Mouse (Mus musculus) adrenal gland, postnatal 10 days (tissue): ENCODE results near the gene Asxl1. TPM values are rescaled to one million over a fixed set of nuclear protein-coding genes. Genes with fewer than 3 reads are reported as not detected.

Experiments used
- DNase-seq: peaks from one replicate; pipeline ENCODE4 v3.0.0; 2021; ENCODE audit warnings: mixed read lengths
- long read RNA-seq, 2 experiments: library from polyadenylated mRNA; stranded (forward); transcript quantifications; one replicate each; pipeline ENCODE4 v2.0.0; 2021
- total RNA-seq, 2 experiments: library from RNA; stranded (reverse); gene quantifications; 2 replicates each; pipeline ENCODE4 v1.2.3; 2021

The Asxl1 gene
- total RNA-seq, result 10 to 100 TPM; 23.5 to 30.9 TPM
- long read RNA-seq, experiment 1, partial matches to known transcripts, result 1 of 4 reads
- long read RNA-seq, experiment 1, other reads (novel, unspliced or antisense), result 3 of 4 reads
- long read RNA-seq, experiment 2, full-length matches to known transcripts, result 3 of 5 reads
- long read RNA-seq, experiment 2, partial matches to known transcripts, result 0 of 5 reads
- long read RNA-seq, experiment 2, other reads (novel, unspliced or antisense), result 2 of 5 reads

DNA sequence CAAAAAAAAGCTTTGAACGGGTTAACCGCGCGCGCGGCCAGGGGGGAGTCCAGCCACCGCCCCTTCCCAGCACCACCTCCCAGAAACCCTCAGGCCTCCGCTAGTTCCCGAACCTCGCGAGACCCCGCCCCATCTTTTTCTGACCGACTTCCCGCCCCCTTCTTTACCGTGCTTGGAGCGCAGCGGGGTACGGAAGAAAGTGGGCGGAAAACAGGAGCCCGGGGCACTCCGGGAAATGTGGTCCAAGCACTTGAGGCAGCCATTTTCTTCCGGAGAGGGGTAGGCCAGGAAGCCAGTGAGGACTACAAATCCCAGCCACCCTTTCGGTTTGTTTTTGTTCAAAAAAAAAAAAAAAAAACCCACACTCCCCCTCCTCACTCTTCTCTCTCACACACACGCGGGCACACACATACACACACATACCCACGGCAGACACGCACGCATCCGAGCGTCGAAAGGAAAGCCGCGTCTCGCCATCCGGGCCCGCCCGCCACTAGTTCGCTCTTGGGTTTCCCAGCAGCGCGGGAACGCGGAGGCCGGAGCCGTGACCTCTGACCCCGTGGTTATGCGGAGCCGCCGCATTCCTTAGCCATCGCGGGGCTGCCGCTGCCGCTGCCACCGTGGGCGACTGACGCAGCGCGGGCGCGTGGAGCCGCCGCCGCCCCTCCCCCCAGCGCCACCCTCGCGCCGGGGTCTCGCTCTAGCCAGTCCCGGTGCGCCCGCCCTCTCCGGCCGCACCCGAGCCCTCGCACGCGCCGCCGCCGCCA is at the start of gene Asxl1:
TSS of gene Asxl1 (plus strand) at position 376 of the 767 bp plus-strand sequence.
- peak; percentile 96 for DNase-seq

DNA sequence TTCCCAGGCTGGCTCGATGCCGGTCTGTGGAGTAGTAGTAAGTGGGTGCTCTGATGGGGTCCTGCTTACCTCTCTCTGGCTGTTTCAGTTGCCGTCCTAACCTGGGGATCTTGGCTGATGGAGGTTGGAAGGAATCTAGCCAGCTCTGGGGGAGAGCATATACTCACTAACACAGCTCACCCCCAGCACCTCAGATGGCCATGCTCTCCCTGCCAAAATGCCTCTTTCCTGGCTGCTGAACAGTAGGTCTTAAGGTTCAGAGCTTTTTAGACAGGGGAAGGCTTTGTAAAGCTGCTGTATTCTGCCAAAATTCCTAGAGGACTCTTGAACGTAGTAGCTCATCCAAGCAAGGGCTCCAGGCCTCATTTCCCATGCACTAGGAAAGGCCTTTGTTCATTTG is 47.9 kb upstream of the Asxl1 start:
- no peak for DNase-seq

DNA sequence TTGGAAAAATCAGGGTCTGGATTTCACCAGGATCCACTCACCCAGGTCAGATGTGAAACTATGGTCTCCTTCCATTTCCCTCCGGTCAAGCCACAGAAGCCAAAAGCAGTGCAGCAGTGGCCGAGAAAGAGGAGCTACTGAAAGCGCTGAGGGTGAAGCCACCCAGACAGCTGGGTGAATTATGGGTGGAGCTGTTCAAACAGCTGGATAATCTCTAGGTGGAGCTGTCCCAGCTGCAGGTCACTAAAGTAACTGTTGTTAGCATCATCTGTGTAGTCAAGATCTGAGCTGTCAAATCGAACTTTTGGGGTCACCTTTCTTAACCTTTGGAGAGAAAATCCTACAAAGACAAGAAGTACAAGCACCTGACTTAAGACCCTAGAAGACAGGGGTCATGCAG is 47.2 kb upstream of the Asxl1 start:
- no peak for DNase-seq

DNA sequence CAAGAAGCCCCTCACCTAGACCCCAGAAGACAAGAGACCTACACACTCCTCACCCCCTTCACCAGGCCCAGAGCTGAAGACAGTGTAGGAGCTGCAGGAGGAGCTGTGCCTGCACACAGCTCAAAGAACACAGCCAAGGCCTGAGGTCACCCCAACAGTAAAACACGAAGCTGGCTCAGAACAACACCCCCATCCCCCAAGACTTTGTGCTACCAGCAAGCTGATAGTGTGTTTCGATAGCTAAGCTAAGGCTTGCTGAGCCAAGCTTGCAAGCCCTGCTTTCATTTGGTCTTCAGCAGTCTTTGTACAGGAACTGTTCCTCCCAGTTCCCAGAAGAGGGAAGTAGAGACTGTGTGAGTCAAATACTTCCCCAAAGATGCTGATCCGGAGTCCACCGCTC is 46.8 kb upstream of the Asxl1 start:
- DNase-seq, result peak; percentile 19

DNA sequence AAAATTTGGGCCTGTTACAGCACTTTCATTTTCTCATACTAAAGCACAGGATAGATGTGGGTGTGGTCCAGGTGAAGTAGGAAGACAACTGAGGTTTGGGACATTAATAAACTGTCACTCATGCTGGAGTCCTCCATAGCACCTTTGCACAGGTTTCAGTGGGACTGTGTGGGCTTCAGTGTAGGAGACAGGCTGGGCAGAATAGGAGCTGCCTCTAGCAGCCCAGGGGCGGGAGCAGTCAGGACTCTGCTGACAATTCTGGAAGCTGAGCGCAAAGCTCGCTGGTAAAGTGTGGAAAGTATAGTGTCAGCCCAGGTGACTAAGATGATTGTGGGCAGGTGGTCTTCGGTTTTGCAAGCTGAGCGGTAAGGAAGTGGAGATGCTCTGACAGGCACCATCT is 44.5 kb upstream of the Asxl1 start:
- DNase-seq, result no peak

DNA sequence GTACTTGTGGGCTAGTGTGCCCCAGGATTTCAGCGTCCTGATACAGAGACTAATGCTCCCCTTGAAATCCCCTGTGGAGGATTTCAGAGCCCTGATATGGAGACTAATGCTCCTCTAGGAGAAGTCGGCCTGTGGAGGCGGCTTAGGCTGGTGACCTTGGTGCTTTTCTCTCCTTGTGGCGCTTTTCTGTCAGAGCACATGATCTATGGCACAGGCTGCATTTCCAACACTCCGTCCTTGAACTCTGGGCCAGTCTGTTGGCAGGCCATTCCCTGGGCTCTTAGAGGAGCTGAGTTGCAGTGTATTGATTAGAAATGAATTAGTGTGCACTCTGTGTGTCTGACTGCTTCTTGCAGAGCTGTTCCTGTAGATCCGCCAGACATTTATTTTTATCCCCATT is 40.4 kb upstream of the Asxl1 start:
- DNase-seq, result peak; percentile 79

DNA sequence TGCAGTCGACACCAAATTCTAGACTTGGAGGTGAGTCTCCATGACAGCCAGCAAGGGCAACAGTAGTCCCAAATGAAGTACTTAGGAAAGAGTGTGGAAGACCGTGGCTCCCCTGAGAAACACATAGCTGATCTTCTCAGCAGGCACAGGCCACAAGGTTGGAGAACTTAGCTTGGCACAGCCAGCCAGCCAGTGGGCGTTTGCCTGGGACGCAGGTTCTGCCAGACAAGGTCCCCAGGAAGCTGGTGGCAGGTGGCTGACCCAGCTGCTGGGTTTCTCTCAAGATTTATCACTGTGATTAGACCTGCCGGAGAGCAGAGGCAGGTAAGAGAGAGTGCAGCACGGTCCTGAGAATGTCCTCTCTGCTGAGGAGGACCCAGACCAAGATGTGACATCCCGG is 37.0 kb upstream of the Asxl1 start:
- DNase-seq, result peak; percentile 24

DNA sequence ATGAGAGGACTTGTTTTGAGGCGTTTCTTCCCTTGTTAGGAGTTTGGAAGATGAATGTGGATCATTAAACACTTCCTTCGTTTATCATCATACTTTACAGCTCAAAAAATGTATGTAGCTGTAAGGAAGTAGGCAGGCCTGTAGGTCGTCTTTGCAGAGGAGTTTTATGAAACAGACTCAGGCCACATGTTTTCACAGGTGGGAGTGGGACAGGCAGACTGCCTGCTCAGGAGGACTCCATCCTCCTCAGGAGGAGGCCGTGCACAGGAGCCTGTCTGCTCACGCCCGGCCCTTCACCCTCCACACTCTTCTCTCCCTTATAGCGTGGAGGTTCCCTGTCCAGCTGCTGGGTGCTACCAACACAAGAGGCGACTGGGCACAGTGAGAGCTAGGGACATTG is 36.5 kb upstream of the Asxl1 start:
- DNase-seq, result no peak

DNA sequence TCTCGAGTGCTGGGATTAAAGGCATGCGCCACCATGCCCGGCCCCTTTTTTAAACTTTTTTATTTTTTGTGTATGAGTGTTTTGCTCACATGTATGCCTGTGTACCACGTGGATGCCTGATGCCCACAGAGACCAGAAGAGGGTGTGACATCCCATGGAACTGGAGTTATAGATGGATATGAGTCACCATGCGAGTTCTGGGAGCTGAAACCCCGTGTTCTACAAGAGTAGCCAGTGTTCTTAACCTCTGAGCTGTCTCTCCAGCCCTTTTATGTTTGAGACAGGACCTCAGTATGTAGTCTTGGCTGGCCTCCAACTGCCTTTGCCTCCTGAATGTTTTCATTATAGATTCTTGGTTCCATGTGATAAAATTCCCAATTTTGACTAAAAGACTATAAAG is 35.4 kb upstream of the Asxl1 start:
- DNase-seq, result no peak

DNA sequence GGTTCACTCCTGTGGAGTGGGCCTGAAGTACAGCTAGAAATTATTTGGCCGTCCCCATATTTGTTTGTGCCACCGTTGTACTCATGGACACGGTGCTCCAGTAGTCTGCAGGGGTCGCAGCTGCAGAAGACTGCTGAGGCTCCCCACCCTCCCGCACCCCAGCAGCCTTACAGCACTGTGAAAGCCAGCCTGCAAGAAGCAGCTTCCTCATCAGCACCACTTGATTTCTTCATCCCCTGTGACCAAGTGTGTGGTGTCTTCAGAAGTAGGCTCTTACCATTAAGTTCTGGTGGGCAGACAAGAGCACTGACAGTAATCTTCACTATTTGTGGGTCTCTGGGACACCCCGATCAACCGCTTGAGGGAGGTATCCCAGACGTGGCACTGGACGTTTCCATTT is 32.7 kb upstream of the Asxl1 start:
- DNase-seq, result no peak

DNA sequence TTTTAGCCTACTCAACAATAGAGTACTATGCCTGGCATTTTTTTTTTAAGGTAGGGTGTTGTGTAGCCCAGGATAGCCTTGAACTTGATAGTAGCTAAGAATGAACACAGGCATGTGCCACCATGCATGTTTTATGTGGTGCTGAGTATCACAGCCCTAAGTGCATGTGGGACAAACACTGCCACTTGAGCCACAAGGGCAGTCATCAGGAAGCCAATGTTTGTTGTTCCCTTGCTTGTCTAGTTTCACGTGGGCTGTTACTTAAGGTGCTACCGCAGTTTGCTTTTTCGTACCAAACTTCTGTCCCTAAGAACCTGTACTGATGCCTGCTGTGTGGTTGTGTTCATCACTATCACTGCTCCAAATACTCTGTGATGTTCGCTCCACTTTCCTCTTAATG is 27.2 kb upstream of the Asxl1 start:
- no peak for DNase-seq

DNA sequence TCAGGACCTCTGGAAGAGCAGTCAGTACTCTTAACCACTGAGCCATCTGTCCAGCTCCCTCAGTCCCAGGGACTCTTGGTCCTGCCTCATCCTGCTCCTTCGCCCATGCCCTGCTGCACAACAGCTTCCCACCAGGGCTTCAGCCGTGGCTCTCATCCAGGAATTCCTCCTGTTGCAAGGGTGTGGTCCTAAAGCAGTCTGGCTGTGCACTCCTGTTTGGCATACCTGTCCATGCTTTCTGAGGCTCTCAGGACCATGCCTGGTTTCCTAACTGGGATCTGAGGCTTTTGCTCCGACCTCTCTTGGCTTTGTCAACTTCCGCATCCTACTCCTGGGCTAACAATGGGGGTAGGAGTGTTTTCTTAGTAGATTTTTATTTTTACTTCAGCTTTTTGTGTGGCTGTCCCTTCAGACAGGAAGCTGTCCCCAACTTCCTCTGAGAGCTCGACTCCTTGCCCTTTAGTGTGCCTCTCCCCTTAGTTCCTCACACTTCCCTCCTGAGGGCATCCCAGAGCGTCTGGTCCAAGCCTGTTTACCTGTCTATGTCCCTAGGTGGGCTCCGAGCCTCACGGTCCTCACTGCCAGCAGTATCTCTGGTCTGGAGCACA is 26.5 kb upstream of the Asxl1 start:
- no peak for DNase-seq

DNA sequence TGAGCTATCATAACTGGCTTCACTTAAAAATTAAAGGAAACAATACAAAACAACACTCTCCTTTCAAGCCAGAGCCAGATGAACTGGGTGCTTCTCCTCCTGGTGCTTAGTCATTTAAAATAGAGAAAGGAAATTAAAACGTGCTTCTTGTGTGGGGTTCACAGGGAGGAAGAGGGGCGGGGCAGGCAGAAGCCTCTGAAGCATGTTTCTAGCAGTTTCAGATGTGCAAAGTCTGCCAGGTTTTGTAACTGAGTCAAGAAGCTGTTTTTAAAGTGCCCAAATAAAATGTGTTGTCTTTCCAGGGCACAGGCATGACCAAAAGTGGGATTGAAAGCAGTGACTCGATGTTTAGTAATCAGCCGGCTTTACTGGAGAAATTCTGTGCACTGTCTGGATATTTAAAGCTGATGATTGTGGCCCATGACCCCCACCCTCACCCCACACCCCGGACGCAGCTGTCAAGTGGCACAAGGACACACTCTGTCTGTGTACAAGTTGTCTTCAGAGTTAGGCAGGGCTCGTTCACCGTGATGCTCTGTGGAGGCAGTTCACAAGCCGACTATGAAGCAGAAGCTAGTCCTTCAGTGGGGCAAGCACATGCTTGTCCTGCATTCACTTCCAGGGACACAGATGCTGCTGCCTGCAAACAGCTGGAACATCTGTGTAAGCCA is 19.8 kb upstream of the Asxl1 start:
- no peak for DNase-seq

DNA sequence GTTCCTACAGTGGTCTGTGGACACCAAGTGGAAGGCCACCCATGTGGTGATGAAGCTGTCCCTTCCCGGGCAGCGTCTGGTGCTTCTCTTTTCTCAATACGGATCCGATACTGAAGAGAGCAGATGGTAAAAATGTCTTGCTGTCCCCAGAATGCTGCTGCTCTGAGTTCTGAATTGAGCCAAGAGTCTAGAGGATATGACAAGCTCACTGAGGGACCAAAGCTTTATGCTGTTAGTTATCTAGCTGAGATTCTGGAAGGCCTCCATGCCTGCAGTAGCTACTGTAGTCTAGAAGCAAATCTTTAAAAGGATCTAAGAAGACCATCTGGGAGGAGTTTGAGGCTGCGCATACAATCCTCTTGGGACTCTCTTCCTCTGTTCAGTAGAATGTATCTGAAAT is 13.4 kb upstream of the Asxl1 start:
- DNase-seq, result no peak

DNA sequence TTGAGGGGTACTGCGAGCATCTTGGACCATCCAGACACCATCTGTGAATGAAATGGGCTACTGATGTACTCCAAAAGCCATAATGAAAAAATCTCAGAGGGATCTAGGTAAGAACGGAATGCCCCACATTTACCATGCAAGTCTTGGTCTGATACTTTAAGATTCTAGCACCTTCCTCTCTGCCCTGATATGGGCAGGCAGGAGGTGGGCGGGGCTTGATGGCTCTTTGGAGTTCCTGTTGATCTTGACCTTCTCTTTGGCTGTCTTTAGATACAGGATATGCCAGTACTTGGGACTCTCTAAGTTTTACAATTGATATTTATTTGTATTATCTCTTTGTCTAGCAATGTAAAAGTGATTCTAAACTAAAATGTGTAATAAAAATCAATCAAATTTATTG is 12.6 kb upstream of the Asxl1 start:
- peak; percentile 37 for DNase-seq

DNA sequence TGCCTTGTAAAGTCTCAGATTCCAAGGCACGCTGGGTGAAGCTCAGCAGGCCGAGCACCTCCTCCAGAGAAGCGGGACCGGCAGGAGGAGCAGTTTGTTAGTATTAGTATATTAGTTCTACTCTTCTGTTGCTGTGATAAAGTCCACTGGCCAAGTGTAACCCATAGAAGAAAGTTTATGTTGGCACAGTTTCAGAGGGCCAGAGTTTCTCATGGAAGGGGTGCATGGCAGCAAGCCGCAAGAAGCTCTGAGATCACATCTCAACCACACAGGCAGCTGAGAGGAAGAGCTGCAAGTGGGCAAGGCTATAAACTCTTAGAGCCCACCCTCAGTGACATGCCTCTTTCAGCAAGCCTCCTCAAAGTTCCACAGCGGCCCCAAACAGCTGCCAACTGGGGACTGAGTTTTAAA is 11.8 kb upstream of the Asxl1 start:
- no peak for DNase-seq

DNA sequence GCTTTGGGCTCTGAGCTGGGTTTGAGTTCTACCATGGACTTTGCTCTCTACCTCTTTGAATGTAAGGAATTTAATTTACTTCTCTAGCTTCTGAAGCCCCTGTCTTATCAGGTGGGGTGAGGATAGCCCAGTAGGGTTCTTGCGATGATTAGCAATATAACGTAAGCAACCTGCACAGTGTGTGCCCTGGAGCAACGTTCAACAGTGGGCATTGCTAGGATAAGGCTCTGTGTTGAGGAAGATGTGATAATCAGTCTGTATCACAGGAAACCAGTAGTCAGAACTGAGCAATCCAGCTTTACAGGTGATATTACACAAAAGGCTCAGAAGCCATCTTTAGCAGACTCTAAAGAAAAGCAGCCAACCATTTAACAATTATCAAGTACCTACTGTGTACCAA is 11.3 kb upstream of the Asxl1 start:
- no peak for DNase-seq

DNA sequence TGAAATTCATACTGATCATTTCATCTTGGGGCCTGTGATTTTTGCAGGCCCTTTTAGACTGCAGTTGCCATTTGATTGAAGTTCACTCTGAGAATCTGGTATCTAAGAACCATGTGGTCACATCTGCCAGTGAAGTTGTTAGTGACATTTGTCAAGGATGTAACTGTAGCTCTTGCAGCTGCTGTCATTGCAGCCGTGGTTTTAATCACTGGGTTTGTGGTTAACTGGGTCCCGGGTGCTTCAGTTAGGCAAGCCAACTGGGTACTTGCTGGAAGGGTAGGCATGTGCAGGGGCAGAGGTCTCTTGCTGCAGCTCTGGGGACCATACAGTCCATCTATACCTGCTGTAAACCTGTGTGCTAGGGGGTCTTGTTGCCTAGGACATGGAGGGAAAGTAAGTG is 9.5 kb upstream of the Asxl1 start:
- DNase-seq, result no peak

DNA sequence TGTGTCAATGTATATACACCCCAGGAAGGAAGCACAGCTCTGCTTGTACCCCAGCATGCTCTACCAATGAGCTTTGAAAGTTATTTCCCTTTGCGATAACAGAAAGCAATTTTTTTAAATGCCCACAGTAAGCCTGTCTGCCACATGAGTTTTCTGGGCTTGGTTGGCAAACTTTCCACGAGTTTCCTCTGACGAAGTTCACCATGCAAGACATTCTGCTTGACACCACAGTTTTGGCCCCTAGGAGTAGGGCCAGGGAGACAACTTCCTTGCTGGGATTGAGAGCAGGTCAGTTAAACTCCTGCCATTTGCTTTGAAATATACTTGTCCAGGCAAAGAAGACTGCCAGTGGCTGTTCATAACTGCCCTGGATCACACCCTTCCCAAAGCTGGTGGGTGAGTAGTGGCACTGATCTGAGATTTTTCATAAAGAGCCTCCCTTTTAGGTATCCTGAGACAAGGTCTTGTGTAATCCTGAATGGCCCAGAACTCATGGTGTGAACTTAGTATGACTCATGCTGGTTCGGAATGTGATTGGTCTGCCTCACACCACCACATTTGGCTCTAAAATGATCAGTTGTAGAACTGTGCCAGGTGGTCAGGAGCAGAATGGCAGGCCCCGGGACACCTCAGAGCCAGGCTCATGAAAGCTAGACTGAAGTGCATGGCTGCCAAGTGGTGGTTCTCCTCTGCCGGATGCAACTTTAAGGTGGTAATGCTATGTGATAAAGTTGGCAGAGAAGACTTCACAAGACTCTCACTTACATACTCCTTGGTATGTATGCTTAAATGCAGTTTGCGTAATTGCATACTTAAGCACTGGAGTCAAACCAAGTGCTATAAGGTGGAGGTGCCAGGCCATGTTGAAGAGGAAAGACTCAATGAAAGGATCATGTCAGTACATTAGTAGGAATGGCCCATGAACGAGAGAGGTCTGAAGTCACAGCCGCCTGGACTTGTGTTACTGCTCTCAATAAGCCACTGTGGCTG is 7.0 kb upstream of the Asxl1 start:
- DNase-seq, result no peak

DNA sequence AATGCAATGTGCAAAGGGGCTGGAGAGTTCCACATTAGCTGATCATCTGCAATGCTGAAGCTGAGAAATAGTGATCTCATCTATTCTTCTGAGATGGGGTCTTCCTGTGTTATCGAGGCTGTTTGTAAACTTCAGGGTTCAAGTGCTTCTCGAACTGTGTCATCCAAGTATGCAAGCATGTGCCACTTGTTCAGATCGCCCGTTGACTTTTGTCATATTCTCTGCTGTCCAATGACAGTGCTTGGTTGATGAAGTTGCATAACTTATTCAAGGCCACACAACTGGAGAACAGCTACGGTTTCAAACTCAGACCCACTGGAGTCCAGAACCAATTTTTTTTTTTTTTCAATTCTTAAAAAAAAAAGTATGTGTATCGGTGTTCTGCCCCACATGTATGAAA is 3.5 kb upstream of the Asxl1 start:
- DNase-seq, result no peak

DNA sequence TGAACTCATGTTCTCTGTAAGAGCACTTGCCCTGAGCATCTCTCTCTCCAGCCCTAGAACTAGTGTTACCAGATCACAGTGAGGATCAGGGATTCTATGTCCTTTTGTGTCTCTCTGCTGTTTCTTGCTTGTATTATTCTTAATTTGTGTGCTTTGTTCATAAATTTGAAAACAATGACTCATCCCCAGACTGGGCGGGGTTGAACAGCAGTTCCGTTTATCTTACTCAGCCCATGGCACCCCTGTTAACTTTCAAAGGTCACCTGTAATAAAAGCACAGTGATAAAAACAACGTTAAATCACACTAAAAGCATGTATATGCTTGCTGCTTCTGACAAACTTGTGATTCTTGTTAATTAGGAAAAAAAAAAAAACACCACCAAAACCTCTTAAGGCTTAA is 3.0 kb upstream of the Asxl1 start:
- DNase-seq, result peak; percentile 32

DNA sequence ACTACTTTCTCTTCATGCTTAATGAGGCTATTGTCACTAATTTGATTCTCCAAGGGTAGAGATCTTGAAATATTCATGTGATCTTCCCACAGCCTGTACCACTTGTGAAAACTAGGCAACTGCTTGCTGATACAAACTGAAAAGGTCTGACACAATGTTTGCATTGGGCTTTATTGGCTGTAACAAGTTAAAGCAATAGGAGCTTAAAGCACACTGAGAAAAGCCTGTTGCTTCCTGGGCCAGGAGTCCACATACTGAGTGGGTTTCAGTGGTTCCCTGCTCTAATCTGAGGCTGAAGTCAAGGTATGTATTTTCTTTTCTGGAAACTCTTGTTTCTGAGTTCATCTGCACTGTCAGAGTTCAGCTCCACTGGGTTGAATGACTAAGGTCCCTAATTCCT is 2.4 kb upstream of the Asxl1 start:
- DNase-seq, result no peak
